27 mouse cellular contexts compared by ENCODE assay signal in genomic region chr1:185628401-185628800, GRCm38 (mm10).
"Had no signal": no experiment of that assay in that cellular context is flagged by ENCODE, and none has a peak within 500 bp of the region (broad histone marks: within the 10 kb centered on the region; RNA-seq: fewer than 3 reads in every experiment).

No protein-coding gene starts in this region.

- H3K27me3 ChIP-seq: embryonic facial prominence, embryonic 12.5 days; embryonic facial prominence, embryonic 13.5 days; embryonic facial prominence, embryonic 15.5 days; forebrain, embryonic 12.5 days; forebrain, embryonic 13.5 days; forebrain, embryonic 15.5 days had no signal

- H3K36me3 ChIP-seq: embryonic facial prominence, embryonic 10.5 days; embryonic facial prominence, embryonic 12.5 days; embryonic facial prominence, embryonic 13.5 days; embryonic facial prominence, embryonic 15.5 days; forebrain, embryonic 10.5 days; forebrain, embryonic 12.5 days; forebrain, embryonic 15.5 days; heart, embryonic 10.5 days had no signal

- DNase-seq: cerebellum, adult 9-10 months; cerebellum, adult 9-11 months; cerebellum, postnatal 10 days; cerebellum, postnatal 14 days; cerebellum, postnatal 25 days; cerebellum, postnatal 36 days; embryo, embryonic 11 days; forebrain, postnatal 0 days; gastrocnemius, adult 2 months; gastrocnemius, postnatal 10 days; gastrocnemius, postnatal 14 days; gastrocnemius, postnatal 36 days; heart, adult 18-20 months; heart, adult 2 months had no signal

- H3K27ac ChIP-seq: embryonic facial prominence, embryonic 10.5 days; embryonic facial prominence, embryonic 12.5 days; embryonic facial prominence, embryonic 13.5 days; embryonic facial prominence, embryonic 15.5 days; forebrain, embryonic 10.5 days; forebrain, embryonic 12.5 days; forebrain, embryonic 13.5 days; forebrain, embryonic 15.5 days; gastrocnemius, adult 2 months; heart, adult 2 months; heart, embryonic 10.5 days had no signal

- H3K4me1 ChIP-seq: embryonic facial prominence, embryonic 10.5 days; embryonic facial prominence, embryonic 12.5 days; embryonic facial prominence, embryonic 13.5 days; embryonic facial prominence, embryonic 15.5 days; forebrain, embryonic 10.5 days; forebrain, embryonic 12.5 days; forebrain, embryonic 13.5 days; forebrain, embryonic 15.5 days had no signal

- H3K9ac ChIP-seq: embryonic facial prominence, embryonic 12.5 days; embryonic facial prominence, embryonic 13.5 days; embryonic facial prominence, embryonic 15.5 days; forebrain, embryonic 12.5 days; forebrain, embryonic 13.5 days; forebrain, embryonic 15.5 days; forebrain, postnatal 0 days had no signal

- H3K9me3 ChIP-seq: embryonic facial prominence, embryonic 10.5 days; embryonic facial prominence, embryonic 12.5 days; embryonic facial prominence, embryonic 13.5 days; embryonic facial prominence, embryonic 15.5 days; forebrain, embryonic 10.5 days; forebrain, embryonic 12.5 days; forebrain, embryonic 13.5 days; forebrain, embryonic 15.5 days; heart, embryonic 10.5 days had no signal

- H3K4me3 ChIP-seq: embryonic facial prominence, embryonic 10.5 days; embryonic facial prominence, embryonic 12.5 days; embryonic facial prominence, embryonic 13.5 days; embryonic facial prominence, embryonic 15.5 days; erythroblast, embryonic 14.5 days; forebrain, embryonic 10.5 days; forebrain, embryonic 12.5 days; forebrain, embryonic 13.5 days; forebrain, embryonic 15.5 days; gastrocnemius, adult 2 months; heart, adult 2 months; heart, embryonic 10.5 days had no signal

- H3K4me2 ChIP-seq: embryonic facial prominence, embryonic 12.5 days; embryonic facial prominence, embryonic 13.5 days; embryonic facial prominence, embryonic 15.5 days; forebrain, embryonic 12.5 days; forebrain, embryonic 13.5 days; forebrain, embryonic 15.5 days; heart, embryonic 11.5 days had no signal

- ATAC-seq: forebrain, embryonic 13.5 days; forebrain, embryonic 14.5 days; forebrain, embryonic 15.5 days; forebrain, embryonic 16.5 days; forebrain, postnatal 0 days had no signal
